13 mouse cellular contexts compared by ENCODE assay signal in the genomic region with DNA sequence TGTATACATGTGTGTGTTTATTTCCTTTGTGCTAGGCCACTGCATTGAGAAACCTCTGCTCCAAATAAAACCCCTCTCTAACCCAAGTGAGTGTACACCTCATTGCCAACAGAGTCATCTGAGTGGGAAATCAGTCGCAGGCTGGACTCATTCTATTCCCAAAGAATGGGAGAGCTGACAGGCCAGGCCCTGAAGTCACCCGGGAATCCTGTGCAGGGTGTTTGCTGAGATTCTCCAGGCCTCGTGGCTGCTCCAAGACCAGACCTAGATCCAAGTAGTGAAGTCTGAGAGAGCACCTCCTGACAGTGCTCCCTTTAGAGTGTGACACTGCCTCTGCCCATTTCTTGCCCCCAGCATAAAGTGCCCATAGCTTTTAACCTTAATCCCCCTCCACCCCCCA.
DNase-seq lines count a peak whose midpoint lies in the region; ATAC-seq lines count a peak whose summit lies in the region.
"Had no signal": no experiment of that assay in that cellular context is flagged by ENCODE, and none has a peak within 500 bp of the region (broad histone marks: within the 10 kb centered on the region; RNA-seq: fewer than 3 reads in every experiment).

No protein-coding gene starts in this region.

- H3K36me3 ChIP-seq in forebrain, embryonic 10.5 days (replicated peaks) = no peaks in the 10 kb centered on the region
- no peaks in the 10 kb centered on the region for H3K36me3 ChIP-seq in forebrain, embryonic 11.5 days (ENCODE audit: control insufficient read depth, insufficient read depth, low read length)
- no peaks in the 10 kb centered on the region for H3K36me3 ChIP-seq in kidney, embryonic 16.5 days (ENCODE audit: insufficient read depth, low read length)
- H3K36me3 ChIP-seq in limb, embryonic 13.5 days = no peaks in the 10 kb centered on the region

- peaks cover 67% of the 10 kb centered on the region for H3K27me3 ChIP-seq in forebrain, embryonic 10.5 days (ENCODE audit: poor library complexity, severe bottlenecking)
- H3K27me3 ChIP-seq in forebrain, embryonic 11.5 days (ENCODE audit: control insufficient read depth, insufficient read depth, low read length) = no peaks in the 10 kb centered on the region
- no peaks in the 10 kb centered on the region for H3K27me3 ChIP-seq in kidney, embryonic 16.5 days (ENCODE audit: insufficient read depth, low read length)
- no peaks in the 10 kb centered on the region for H3K27me3 ChIP-seq in limb, embryonic 13.5 days

- no peak overlapping the region for H3K4me3 ChIP-seq in forebrain, embryonic 10.5 days
- H3K4me3 ChIP-seq in forebrain, embryonic 11.5 days (ENCODE audit: low read depth, low read length) = no peak overlapping the region
- H3K4me3 ChIP-seq in kidney, embryonic 16.5 days (ENCODE audit: low read length) = no peak overlapping the region
- no peak overlapping the region for H3K4me3 ChIP-seq in brown adipose tissue, adult 24 weeks (ENCODE audit: insufficient read depth, low read depth, low read length)
- H3K4me3 ChIP-seq in limb, embryonic 13.5 days = no peak overlapping the region
- H3K4me3 ChIP-seq: megakaryocyte, embryonic 14.5 days had no signal

- no peak overlapping the region for H3K9ac ChIP-seq in forebrain, embryonic 11.5 days (ENCODE audit: low read length)
- H3K9ac ChIP-seq in kidney, embryonic 16.5 days (replicated peaks; ENCODE audit: low read length) = peak overlapping the region; percentile 20; the same call in 1 of the 2 replicates
- H3K9ac ChIP-seq in limb, embryonic 13.5 days = no peak overlapping the region

- H3K27ac ChIP-seq in forebrain, embryonic 10.5 days = peak overlapping the region; percentile 72
- H3K27ac ChIP-seq in forebrain, embryonic 11.5 days (ENCODE audit: low read depth, low read length) = no peak overlapping the region
- peak overlapping the region; percentile 99 for H3K27ac ChIP-seq in kidney, embryonic 16.5 days (ENCODE audit: low read length)
- peak overlapping the region; percentile 6; the same call in 1 of the 2 replicates for H3K27ac ChIP-seq in brown adipose tissue, adult 24 weeks (replicated peaks; ENCODE audit: low read depth, low read length)
- H3K27ac ChIP-seq in limb, embryonic 13.5 days = peak overlapping the region; percentile 48; the same call in 1 of the 2 replicates

- ATAC-seq in forebrain, embryonic 11.5 days (replicated peaks; ENCODE audit: low FRiP score) = no peak
- ATAC-seq in kidney, embryonic 16.5 days (ENCODE audit: low FRiP score, low TSS enrichment) = no peak
- no peak for ATAC-seq in limb, embryonic 13.5 days (ENCODE audit: low FRiP score, low read depth)

- H3K4me2 ChIP-seq in forebrain, embryonic 11.5 days (ENCODE audit: low read depth, low read length, severe bottlenecking) = no peak overlapping the region
- H3K4me2 ChIP-seq in kidney, embryonic 16.5 days (replicated peaks; ENCODE audit: low read depth, low read length) = no peak overlapping the region
- no peak overlapping the region for H3K4me2 ChIP-seq in limb, embryonic 13.5 days (replicated peaks)

- no peaks in the 10 kb centered on the region for H3K9me3 ChIP-seq in forebrain, embryonic 10.5 days
- no peaks in the 10 kb centered on the region for H3K9me3 ChIP-seq in forebrain, embryonic 11.5 days (ENCODE audit: control insufficient read depth, low read length)
- H3K9me3 ChIP-seq in kidney, embryonic 16.5 days (ENCODE audit: low read length) = no peaks in the 10 kb centered on the region
- H3K9me3 ChIP-seq in limb, embryonic 13.5 days = no peaks in the 10 kb centered on the region
- H3K9me3 ChIP-seq: megakaryocyte, embryonic 14.5 days had no signal

- DNase-seq in forebrain, embryonic 10.5 days (ENCODE audit: extremely low spot score, low spot score) = no peak
- DNase-seq in forebrain, embryonic 11.5 days (ENCODE audit: low spot score) = no peak
- DNase-seq in kidney, postnatal 14 days = no peak
- no peak for DNase-seq in embryo, embryonic 9.5 days (ENCODE audit: extremely low spot score)
- no peak for DNase-seq in urinary bladder, postnatal 36 days (ENCODE audit: low spot score in 2 of 2)
- DNase-seq: cerebellum, postnatal 10 days; heart, postnatal 14 days; kidney, postnatal 36 days; retina, postnatal 1 day had no signal

- peaks cover 87% of the 10 kb centered on the region for H3K4me1 ChIP-seq in forebrain, embryonic 10.5 days
- peaks cover 12% of the 10 kb centered on the region; the same call in 1 of the 2 replicates for H3K4me1 ChIP-seq in forebrain, embryonic 11.5 days (replicated peaks; ENCODE audit: control insufficient read depth, insufficient read depth, low read length)
- peaks cover 92% of the 10 kb centered on the region for H3K4me1 ChIP-seq in kidney, embryonic 16.5 days (ENCODE audit: insufficient read depth, low read length)
- H3K4me1 ChIP-seq in brown adipose tissue, adult 24 weeks (ENCODE audit: control insufficient read depth, insufficient read depth, insufficient read length, low read length) = peaks cover 38% of the 10 kb centered on the region
- peaks cover 98% of the 10 kb centered on the region for H3K4me1 ChIP-seq in limb, embryonic 13.5 days

- 73% methylated on average over 3 of the region's 3 CpGs for WGBS in forebrain, embryonic 10.5 days
- WGBS in forebrain, embryonic 11.5 days = 63% methylated on average over 3 of the region's 3 CpGs
- WGBS in kidney, embryonic 16.5 days = 56% methylated on average over 3 of the region's 3 CpGs
- 24% methylated on average over 3 of the region's 3 CpGs for WGBS in limb, embryonic 13.5 days
